Mouse (Mus musculus): Measurements from ENCODE around the gene Hist1h4c. TPM values are rescaled to one million over a fixed set of nuclear protein-coding genes. Genes with fewer than 3 reads are reported as not detected.
A peak's percentile ranks its signal among the peaks of the same experiment; 100 is the strongest.

Gene Hist1h4c
- total RNA-seq (2022), result 10 to 100 TPM; 71.6 to 90.3 (median 85.0) TPM

DNA sequence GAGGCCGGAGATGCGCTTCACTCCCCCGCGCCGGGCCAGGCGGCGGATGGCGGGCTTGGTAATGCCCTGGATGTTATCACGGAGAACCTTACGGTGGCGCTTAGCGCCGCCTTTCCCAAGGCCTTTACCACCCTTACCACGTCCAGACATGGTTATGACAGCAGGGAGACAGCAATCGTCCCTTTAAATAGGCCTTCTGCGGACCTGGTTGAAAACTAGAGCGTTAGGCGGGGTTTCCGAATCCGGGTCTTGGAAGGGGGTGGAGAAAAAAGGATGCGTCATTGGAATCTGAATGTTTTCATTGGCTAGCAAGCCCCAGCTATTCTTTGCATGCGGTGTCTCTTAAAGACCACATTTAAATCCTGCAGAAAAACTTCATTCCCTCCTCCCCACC is at the start of gene Hist1h4c:
Gene Hist1h4c (minus strand): TSS at position 155 of the 394 bp plus-strand sequence.
- peak; percentile 98 to 99 for DNase-seq (ENCODE audit: low spot score in 2 of 2)

DNA sequence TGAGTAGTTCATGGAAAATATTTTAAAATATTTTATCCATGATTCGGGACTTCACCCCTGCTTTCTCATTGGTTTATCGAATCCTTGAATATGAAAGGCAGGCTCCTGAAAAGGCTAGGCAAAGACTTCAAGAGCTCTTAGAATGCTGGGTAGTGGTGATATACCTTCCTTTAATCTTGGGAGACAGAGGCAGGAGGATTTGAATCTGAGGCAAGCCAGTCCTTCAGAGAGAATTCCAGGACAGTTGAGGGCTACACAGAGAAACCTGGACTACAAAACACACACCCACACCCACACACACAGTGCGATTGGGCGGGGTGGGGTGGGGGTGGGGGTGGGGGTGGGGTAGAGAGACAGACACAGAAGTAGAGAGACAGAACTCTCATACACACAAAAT is 49.6 kb upstream of the Hist1h4c start:
- DNase-seq (ENCODE audit: low spot score in 2 of 2), result no peak

DNA sequence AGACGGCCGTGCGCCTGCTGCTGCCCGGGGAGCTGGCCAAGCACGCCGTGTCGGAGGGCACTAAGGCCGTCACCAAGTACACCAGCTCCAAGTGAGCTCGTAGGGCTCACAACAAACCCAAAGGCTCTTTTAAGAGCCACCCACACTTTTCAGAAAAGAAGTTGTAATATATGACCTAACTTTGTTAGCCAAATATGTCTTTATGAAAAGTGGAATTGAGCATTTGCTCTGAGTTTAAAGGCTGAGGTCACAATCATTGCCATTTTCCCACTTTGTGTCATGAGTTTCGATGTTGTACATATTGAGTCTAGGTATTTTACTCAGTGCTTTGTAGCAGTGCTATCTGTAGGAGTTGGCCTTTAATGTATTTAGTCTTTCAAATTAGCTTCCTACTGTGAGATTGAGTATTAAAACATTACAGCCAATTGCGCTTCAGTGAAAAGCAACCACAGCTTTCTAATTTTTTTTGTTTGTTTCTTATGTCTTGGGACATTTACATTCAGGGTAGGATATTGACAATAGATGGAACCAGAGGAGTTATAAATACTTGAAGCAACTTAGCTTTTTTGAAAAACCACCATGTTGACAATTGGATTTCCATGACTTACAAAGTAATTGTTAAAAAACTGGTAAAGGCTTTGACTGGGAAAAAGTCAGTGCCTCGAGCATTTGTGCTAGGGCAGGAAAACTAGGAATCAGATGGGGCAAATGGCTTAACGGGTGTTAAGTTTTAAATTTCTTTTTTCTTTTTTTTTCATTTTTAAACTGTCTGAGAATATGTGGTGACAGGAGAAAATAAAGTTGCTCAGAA is 49.0 kb upstream of the Hist1h4c start:
- no peak for DNase-seq (ENCODE audit: low spot score in 2 of 2)

DNA sequence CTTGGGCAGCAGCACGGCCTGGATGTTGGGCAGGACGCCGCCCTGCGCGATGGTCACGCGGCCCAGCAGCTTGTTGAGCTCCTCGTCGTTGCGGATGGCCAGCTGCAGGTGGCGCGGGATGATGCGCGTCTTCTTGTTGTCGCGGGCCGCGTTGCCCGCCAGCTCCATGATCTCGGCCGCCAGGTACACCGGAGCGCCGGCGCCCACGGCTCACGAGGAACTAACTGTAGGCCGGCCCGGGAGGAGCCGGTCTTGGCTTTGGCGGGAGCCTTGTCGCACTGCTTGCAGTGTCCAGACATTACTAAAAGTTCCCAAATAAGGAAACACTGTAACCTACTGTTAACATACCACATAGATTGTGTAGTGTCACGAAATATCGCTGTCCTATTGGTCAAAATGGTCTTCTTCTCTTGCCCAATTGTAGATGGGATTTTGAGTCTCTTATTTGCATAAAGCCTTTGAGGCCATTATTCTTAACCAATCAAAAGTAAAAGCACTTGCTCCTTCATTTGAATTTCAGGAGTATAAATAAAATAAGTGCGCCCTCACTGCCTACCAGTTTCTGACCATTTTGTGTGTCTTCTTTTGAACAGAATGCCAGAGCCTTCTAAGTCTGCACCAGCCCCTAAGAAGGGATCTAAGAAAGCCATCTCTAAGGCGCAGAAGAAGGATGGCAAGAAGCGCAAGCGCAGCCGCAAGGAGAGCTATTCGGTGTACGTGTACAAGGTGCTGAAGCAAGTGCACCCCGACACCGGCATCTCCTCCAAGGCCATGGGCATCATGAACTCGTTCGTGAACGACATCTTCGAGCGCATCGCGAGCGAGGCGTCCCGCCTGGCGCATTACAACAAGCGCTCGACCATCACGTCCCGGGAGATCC is 48.2 kb upstream of the Hist1h4c start, which contains the start of gene Hist1h2bb:
Gene Hist1h2bb (plus strand): TSS at position 534 of the 880 bp plus-strand sequence.
- DNase-seq (ENCODE audit: low spot score in 2 of 2), result peak; percentile 66 to 80

DNA sequence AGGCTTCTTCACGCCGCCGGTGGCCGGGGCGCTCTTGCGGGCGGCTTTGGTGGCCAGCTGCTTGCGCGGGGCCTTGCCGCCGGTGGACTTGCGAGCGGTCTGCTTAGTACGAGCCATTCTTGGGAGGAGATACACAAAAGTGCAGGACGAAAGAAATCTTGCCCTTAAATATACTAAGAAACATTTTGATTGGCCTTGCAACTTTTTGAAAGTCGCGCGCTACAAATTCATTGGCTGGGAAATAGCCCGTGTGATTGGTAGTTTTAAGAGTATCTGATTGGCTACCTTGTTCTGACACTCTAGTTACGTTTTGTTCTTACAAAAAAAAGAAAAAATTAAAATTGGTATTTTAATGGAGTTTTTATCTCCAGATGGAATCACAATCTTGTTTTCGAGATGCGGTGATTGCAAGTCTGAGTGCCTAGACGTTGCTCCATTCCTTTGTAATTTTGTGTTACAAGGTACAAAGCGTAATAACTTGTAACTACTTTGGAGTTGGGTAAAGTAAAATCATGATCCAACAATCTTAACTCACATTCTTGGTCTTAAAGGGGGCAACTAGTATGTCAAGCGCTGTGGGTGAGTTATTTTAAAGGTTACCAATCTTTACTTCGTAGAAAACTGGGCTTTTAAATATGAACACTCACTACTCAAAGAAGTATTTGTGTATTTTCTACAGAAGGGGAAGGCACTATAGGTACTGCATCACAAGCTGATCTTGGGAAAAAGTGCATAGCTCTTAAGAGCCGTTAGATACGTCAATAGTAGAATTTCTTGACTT is 47.3 kb upstream of the Hist1h4c start, which contains the start of gene Hist1h3c:
Gene Hist1h3c (minus strand): TSS at position 222 of the 781 bp plus-strand sequence.
- peak; percentile 77 to 83 for DNase-seq (ENCODE audit: low spot score in 2 of 2)

DNA sequence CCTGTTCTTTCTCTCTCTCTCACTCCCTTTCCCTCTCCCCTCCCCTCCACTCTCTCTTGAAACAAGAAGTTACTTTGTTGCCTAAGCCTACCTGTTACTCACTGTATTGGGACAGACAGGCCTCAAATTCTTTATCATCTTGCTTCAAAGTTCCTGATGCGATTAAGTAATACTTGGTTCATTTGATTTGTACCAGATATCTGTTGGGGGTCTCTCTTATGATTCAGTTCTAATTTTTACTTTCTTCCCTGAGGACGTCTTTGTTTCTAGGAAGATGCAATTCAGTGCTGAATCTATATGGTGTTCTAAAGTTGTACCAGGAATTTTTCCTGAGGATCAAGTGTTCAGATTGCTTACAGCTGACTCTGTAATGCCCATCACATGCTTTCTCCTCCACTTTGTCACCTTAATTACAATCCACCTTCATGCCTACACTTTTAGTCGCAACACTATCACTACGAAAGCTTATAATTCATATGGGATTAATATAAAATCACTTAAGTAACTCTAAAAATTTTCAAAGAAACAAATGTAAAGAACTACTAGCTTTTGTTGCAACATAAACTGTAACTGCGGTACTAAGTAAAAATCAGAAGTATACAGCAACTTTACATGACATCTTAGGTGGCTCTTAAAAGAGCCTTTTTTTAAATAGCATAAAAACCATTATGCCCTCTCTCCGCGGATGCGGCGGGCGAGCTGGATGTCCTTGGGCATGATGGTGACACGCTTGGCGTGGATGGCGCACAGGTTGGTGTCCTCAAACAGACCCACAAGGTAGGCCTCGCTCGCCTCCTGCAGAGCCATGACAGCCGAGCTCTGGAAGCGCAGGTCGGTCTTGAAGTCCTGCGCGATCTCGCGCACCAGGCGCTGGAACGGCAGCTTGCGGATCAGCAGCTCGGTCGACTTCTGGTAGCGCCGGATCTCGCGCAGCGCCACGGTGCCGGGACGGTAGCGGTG is 46.4 kb upstream of the Hist1h4c start:
- no peak for DNase-seq (ENCODE audit: low spot score in 2 of 2)

DNA sequence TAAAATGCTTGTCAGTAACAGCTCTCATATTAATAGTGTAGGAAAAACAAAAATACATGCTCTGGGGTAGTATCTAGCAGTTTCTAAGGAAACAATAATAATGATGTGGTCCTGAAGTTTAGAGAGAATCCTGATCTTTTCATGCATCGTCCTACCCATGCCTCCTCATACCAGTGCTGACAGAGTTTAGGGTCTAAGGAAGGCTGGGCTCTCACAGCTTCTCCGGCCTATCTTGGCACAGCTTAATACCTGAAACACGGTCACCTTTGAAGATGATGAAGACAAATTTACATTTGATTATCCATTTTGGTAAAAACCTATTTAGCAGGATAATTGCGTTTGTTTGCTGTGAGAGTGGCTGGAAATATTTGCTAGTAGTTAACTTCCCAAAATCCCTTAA is 45.7 kb upstream of the Hist1h4c start:
- DNase-seq (ENCODE audit: low spot score in 2 of 2), result no peak

DNA sequence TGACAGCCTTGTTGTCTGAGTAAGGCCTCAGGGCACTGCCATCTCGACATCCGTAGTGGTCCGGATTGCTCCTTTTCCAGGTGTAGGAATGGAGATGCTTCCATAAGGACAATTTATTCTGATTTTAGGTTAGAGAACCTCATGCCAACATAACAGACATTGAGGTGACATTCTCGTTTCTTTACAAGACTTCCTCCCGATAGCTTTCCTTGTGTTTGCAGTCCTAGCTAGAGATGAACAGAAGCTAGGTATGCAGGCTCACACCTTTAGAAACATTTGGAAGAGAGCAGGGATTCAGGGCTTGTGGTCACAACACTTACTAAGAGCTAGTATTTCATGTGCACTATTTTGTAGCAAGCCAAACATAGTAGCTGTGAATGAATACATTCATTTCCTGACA is 45.0 kb upstream of the Hist1h4c start:
- no peak for DNase-seq (ENCODE audit: low spot score in 2 of 2)

DNA sequence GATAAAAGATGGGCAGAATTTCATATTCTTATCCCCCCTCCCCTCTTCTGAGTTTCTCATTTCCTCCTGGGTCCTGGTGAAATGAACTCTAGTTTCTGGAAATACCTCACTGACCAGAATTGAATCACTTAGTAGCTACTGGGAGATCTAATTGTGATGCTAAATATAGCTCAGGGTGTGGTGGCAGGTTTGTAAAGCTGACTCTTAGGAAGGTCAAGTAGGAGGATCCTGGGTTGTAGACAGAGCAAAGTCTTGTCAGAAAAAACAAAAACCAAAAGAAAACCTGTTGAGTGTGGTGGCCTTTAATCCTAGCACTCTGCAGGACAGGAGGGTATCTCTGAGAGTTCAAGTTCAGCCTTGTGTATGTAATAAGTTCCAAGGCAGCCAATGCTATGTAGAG is 43.8 kb upstream of the Hist1h4c start:
- no peak for DNase-seq (ENCODE audit: low spot score in 2 of 2)

DNA sequence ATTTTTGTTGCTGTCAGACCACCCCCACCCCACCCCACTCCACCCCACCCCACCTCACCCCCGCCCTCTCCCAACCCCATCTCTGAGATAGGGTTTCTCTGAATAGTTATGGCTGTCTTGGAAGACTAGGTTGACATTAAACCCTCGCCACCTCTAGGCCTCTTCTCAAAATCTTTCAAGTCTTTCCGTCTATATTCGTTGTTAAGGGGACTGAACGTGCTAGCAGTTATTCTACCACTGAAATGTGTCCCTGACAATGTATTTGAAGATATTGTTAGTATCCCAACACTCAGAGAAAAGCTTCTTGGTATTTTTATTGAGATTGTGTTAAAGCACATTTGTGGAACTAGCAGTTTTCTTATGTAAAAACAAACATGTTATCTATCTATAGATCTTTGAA is 42.7 kb upstream of the Hist1h4c start:
- no peak for DNase-seq (ENCODE audit: low spot score in 2 of 2)

DNA sequence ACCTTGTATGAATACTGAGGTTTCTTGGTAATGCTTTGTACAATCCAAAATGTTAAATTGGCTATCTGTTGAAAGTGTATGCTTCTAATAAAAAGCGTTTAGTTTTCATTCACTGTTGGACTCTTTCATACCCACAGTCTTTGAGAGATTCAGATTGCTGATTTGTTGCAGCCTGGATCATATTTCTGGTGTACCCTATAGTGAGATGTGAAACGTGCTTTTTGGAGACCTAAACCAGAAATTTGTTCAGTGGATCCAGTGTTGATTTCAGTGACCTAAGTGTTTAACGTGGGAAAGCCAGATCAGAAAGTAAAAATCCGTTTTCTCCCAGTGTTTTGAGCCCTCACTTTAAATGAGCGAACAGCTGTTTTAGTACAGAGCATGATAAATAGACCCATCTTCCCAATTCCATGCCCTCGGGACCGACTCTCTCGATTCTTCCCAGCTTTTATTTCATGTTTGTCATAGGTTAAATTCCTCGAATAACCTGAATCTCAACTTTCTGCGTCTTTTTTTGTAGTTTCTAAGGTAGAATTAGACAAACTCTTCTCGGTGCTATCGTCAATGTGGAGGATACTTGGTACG is 42.1 kb upstream of the Hist1h4c start:
- no peak for DNase-seq (ENCODE audit: low spot score in 2 of 2)

DNA sequence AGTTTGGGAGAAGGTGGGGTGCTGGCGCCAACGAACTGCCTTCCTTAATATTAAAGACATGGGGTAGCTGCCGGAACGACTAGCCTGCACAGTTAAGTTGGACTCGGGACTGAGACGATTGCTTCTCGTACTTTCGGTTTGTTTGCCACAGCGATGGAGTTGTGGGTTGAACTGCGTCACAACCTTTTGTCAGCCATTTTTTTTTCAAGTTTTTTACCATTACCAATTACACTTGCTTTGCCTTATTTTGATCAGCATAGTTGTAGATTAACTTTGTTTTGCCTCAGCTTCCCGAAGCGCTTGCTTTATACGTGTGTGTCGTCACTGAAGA is 41.6 kb upstream of the Hist1h4c start:
- DNase-seq (ENCODE audit: low spot score in 2 of 2), result no peak

DNA sequence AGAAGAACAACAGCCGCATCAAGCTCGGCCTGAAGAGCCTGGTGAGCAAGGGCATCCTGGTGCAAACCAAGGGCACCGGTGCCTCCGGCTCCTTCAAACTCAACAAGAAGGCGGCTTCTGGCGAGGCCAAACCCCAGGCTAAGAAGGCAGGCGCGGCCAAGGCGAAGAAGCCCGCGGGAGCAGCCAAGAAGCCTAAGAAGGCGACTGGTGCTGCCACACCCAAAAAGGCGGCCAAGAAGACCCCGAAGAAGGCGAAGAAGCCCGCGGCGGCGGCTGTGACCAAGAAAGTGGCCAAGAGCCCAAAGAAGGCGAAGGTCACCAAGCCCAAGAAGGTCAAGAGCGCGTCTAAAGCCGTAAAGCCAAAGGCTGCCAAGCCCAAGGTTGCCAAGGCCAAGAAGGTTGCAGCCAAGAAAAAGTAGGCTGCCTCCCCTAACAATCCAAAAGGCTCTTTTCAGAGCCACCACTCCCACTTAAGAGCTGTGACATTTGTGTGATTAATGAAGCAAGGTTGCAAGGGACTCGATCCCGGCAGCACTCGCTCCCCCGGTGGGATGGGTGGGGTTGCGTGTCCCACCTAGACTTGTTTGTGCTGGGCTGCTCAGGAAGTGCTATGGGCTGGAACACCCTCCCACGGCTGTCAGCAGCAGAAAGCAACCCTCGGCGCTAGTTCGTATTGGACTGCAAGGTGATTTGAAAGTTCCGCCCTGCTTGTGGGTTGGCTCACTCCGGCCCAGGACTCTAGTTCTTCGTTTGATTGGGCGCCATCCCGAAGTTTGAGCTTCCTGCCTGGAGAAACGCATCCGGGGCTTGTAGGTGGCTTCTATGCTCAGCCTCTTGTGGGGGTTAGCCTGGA is 41.0 kb upstream of the Hist1h4c start:
- peak; percentile 95 to 97 for DNase-seq (ENCODE audit: low spot score in 2 of 2)

DNA sequence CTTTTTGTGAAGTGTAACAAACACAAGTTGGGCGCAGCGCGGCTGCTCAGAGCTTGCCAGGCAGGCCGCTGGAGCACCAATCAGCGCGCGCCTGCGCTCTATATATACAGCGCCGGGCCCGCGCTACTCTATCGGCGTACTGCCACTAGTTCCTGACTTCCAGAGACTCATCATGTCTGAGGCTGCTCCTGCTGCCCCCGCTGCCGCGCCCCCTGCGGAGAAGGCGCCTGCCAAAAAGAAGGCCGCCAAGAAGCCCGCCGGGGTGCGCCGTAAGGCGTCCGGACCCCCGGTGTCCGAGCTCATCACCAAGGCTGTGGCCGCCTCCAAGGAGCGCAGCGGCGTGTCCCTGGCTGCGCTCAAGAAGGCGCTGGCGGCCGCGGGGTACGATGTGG is 40.4 kb upstream of the Hist1h4c start, which contains the start of gene Hist1h1c:
Gene Hist1h1c (plus strand): TSS at position 132 of the 392 bp plus-strand sequence.
- peak; percentile 76 to 85 for DNase-seq (ENCODE audit: low spot score in 2 of 2)

DNA sequence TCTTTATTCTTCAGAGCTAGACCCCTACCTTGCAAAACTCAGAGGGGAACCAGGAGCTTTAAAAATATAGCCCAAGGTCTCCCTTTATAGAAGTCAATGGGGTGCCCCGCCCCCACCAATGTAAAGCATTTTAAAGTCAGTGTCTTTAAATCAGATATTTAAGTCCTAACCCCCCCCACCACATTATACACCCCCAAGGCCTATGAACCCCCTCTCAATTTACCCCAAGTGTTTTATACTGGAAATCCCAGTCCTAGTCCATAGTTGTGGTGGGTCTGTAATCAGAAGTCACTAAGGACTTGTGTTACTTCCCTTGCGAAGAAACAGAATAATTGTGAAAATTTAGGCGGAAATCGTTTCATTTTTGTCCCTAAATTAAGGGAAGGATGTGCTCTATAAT is 39.8 kb upstream of the Hist1h4c start:
- DNase-seq (ENCODE audit: low spot score in 2 of 2), result no peak

DNA sequence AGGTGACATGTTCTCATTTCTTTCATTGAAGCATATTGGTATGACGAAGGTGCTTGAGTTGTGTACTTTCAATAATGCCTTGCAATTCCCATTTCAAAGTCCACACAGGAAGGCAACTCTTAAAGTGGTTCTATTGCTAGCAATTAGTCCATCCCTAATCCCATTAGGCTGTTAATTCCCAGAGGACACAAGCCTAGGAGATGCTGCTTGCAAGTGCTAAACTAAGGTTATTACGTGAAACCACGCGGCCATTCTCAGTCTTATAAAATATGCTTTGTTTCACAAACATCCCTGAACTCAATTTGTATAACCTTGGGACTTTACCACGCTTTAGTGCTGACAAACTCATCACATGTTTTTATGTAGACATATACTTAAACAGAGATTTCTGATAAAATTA is 38.8 kb upstream of the Hist1h4c start:
- DNase-seq (ENCODE audit: low spot score in 2 of 2), result no peak

DNA sequence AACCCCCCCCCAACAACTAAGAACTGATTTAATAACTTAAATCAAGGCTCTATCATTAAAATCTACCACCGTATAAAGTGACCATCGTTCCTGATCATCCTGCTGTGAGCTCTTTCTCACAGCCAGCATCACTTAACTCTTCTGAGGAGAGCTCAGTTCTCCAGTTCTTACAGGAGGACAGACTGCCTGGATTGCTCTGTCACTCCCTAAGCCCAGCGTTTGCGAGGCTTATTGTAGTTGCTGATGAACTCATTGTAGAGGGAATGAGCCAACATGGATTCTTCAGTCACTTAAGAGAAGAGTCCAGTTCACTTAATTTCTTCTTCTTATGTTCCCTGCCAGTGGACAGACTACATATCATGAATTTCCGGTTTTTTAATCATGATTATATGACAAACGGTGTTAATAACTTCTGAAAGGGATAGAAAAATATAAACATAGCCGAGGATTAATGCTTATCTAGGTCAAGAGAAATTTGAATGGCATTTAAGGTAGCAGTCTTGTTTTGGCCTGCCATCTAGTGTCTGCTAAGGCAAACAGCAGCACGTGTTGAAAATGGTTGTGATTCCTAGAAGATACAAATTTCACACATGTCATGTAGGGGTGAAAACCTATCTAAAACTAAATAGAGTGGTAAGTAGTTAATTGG is 34.0 kb upstream of the Hist1h4c start:
- no peak for DNase-seq (ENCODE audit: low spot score in 2 of 2)

DNA sequence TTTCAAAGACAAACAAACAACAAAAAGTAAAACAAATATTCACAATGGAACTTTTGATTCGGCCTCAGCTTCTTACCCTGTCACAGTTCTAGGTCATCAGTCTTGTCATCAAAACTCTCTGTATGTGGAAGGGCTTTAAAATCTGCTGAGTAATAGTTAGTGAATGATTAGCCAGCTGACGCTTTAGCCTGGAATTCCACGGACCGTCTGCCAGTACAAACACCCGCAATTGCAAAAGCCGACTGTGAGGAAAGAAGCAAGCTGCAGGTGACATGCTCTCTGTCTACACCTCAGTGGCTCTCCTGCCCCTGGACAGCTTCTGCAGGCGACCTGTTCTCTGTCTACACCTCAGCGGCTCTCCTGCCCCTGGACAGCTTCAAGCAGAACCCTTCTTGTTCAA is 32.2 kb upstream of the Hist1h4c start:
- DNase-seq (ENCODE audit: low spot score in 2 of 2), result no peak

All from layer of hippocampus, adult 8-10 months (tissue).